Mouse (Mus musculus) megakaryocyte, adult 5-6 weeks (primary cell): Measurements from ENCODE around the gene Arfgap3. TPM values are rescaled to one million over a fixed set of nuclear protein-coding genes. Genes with fewer than 3 reads are reported as not detected.
"Not testable (repeated sequence)": the region's sequence is repeated elsewhere in the genome, so short reads cannot be mapped to it uniquely, and the experiment has no call there.

Experiments used
- ATAC-seq: 2 replicates; pipeline ENCODE4 v1.8.0; 2016; ENCODE audit warnings: mild to moderate bottlenecking, inconsistent platforms; ENCODE audit not compliant: poor library complexity, severe bottlenecking
- total RNA-seq, 2 experiments: library from RNA; stranded (forward) in 1 of 2; stranded (reverse) in 1 of 2; fragments of 153-499, 151-499 nt in 1 of 2; fragments of 221-1000, 200-1000 nt in 1 of 2; gene quantifications; 2 replicates each; pipeline versions ENCODE4 v1.2.3 to v1.2.4; 2015 to 2017

Arfgap3 gene
- total RNA-seq, 2 experiments from 2014 or later: 21.6 to 26.2 TPM

DNA sequence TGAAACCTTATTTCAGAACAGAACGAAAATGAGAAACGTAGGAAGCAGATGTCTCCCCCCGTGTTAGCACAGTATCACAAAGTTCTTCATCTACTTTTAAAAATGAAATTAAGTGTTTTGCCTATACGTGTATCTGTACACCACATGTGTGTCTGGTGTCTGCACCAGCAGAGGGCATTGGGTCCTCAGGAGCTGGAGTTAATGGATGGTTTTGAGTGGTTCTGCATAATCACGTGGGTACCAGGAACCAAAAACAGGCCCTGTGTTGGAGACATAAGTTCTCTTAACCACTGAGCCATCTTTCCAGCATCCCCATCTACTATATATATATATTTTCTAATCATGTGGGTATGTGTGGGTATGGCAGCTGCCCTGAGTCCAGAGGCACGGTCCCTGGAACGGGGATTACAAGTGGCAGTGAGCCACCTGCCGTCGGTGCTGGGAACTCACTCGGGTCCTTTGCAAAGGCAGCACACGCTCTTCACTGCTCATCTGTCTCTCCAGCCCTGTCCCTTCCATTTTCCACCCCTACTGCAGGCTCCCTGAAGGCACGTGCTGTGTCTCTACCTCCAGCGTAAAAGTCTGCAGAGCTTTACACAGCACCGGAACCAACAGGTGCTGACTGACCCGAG is 4.0 kb downstream of the Arfgap3 start:
- ATAC-seq: no peak

DNA sequence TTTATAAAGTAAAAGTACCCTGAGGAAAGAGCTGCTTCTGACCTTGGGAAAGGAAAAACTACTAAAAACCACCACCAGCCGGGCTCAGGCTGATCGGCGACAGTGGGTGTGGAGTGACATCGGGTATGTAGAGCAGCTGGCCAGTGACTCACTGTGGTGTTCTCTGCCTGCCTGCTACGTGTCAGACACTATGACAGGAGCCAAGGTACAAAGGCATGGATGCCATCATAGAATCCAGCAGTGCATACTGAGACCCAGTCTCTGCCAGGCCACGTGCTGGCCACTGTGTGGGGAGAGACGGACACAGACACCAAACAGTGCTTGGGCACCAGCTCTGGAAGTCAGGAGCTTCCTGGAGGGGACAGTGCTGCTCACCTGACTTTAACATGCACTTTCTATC is 5.1 kb downstream of the Arfgap3 start:
- no peak for ATAC-seq

DNA sequence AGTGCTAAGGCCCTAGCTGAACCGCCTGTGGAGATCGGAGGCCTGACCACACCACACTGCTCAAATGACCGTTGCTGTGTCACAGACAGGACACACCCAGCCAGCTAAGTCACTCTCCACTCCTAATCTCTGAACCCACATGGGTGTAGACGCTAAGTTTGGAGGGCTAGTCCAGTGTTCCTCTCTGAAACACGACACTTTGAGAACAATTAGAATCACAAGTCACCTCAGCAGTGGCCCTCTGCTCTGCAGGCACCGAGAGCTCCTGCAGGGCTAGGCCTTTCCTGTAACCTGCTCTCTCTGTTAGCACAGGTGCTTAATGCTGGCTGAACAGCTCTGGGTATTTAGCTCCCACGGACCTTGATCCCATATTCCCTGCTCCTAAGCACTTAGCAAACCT is 5.9 kb downstream of the Arfgap3 start:
- no peak for ATAC-seq

DNA sequence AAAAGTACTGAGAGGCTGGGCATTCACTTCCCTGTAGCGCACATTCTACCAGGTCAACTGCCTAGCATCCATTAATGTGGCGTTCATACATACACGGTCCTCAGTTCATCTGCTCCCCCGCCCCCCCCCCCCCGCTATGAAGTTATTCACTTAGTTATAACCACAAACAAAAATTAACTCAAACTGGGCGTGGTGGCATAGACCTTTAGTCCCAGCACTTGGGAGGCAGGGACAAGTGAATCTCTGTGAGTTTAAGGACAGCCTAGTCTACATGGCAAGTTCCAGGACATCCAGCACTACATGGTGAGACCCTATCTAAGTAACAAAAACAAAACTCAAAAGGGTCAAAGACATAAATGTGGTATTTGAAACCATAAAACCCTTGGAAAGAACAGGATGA is 11.1 kb downstream of the Arfgap3 start:
- ATAC-seq: no peak

DNA sequence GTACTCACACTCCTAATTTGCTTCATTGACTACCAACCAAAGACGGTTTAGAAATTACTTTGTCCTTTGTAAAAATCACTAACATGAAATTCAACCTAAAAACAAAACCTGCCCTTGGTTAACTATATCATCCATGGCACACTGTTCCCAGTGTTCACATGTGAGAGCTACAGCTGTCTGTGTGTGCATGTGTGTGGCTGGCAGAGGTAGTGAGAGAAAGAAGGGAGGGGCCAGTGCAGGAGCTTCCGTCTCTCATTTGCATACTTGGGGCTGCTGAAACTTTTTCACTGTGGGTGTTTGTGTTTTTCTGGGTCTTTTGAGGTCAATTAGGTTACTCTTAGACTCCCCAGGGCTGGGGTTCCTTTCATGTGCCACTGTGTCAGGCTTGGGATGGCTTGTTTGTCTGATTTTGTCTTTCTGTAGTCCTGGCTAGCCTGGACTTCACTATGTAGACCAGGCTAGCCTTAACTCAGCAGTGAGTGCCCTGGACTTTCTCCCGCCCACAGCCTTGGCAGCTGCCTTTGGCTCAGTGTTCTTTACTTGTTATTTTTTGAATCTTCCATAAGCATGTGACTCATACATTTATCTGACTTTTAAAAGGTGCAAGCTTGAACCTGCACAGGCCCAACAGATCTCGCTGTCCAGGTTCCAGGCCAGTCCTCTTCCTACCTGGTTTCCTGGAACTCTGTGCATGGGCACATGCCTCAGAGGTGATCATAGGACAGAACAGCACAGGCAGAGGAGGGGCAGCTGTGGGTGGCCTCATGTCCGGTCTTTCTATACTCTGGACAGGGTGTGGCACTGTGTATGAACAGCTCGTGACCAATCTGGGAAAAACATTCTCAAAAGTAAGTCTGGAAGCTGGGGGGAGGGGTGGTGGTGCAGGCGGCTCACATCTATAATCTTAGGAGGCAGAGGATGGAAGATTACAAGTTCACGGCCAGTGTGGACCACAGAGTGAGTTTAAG is 11.9 kb downstream of the Arfgap3 start:
- ATAC-seq: no peak

DNA sequence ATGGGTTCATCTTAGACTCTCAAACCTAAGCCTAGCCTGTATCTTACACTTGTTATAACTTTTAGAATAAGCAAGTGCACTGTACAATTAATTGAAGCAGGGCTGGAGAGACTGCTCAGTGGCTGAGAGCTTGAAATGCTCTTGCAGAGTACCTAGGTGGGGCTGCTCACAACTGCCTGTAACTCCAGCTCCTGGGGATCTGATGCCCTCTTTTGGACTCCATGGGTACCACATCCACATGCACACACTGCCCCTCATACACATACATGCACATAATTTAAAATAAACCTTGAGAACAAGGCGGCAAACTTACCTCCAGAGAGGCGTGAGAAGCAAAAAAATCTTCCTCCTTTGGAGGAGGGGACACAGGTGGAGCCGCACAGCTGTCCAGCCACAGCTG is 17.7 kb downstream of the Arfgap3 start:
- ATAC-seq: no peak

DNA sequence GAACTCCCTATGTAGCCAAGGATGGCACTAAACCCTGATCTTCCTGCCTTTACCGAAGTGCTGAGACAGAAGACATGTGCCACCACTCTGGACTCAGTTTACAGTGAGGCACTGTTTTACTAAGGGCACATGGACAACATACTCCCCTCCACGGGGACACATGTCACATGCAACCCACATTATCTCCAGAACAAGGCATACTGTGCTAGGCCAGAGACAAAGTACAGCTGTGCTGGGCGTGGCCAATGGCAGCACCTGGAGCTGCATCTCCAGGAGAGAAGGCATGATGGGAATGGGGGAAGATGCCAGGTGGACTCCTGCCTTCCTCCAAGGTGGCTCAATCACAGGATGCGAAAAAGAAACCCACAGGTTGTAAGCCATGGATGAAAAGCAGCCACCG is 21.1 kb downstream of the Arfgap3 start:
- ATAC-seq: no peak

DNA sequence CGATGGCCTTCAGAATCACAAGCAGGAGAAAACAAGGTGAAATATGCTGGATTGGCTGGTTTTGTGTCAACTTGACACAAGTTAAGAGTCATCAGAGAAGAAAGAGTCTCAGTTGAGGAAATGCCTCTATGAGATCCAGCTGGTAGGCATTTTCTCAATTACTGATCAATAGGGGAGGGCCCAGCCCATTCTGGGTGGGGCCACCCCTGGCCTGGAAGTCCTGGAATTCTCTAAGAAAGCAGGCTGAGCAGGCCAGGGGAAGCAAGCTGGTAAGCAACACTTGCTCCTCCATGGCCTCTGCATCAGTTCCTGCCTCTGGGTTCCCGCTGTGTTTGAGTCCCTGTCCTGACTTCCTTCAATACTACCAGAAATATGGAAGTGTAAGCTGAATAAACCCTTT is 27.0 kb downstream of the Arfgap3 start:
- ATAC-seq: no peak

DNA sequence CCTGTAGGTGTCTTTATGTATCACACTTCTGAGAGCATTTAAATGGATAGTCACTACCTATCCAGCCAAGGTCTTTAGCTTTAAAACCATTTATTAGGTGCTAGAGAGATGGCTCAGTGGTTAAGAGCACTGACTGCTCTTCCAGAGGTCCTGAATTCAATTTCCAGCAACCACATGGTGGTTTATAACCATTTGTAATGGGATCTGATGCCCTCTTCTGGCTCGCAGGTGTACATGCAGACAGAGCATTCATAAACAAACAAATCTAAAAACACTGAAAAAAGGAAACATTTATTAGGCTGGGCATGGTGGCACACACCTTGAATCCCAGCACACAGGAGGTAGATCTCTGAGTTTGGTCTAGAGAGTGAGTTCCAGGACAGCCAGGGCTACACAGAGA is 35.1 kb downstream of the Arfgap3 start:
- no peak for ATAC-seq

DNA sequence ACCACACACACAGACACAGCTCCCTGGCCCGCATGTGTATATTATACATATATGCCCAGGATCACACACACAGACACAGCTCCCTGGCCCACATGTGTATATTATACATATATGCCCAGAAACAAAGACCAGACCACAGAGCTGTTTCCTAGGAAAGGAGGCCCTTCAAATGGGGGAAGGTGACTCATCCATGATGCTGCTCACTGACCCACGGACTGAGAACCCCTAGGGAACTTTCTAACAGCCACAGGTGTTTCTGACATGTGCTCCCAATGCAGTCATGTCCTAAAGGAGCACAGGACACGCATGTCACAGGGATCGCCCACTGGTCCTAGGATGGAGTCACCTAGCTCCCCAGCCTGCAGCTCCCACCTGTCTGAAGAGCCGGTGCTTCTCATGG is 40.2 kb downstream of the Arfgap3 start:
- no peak for ATAC-seq

DNA sequence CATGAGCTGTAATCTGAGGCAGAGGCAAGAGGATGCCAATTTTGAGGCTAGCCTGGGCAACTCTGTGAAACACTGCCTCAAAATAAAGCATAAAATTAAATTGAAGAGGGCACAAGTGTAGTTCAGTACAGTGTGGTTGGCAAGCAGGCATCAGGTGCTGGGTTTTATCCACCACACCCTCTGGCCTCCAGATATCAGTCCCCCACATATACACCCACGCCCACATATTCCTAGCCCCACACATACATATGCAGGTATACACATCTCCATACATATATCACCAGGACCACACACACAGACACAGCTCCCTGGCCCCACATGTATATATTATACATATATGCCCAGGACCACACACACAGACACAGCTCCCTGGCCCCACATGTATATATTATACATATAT is 41.3 kb downstream of the Arfgap3 start:
- not testable (repeated sequence) for ATAC-seq

DNA sequence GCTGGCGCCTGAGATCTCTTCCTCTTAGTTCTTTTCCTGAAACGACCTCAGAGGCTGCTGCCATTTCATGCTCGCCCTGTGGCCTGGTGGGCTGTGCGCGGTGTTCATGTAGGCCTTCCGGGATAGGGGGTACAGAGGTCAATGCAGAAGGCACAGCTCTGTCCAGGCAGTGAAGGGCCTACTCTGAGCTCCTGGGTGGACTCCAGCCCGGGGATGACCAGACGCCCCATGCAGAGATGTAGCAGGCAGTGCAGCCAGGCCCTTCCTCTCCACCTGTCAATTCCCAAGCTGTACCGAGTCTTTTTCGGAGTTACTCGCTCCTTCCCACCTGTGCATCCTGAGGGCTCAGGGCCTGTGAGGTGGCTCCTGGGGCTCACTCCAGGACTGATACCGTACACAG is 43.9 kb downstream of the Arfgap3 start:
- no peak for ATAC-seq

DNA sequence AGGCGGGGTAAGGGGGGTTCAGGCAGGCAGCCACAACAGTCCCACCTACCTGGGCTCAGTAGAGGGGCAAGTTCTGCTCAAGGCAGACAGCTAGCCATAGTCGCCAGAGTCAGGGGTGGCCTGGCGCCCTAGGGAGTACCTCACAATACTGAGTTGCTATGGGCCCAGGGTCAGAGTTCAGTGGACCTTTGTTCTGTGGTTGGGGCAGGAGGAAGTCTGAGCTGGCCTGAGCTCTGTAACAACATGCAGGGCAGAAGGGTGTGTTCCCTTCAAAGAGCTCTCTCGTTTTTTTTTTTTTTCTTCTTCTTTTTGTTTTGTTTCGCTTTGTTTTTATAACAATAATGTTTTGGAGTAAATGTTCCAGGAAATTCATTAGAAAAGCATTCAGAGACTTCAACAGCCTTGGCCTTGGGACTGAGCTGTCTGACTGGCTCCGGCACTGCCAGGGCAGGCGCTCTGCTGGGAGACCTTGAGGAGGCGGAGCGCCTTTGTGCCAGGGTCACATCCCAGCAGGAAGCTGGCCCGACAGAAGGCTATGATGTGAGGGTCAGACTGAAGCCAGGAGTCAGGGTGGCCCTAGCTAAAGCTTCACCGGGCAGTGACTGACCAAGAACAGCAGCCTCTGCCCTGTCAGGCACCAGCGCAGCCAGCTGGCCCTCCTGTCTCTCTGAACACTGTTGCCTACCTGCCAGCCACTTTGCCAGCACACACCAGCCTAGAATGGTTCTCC is 44.7 kb downstream of the Arfgap3 start:
- no peak for ATAC-seq

DNA sequence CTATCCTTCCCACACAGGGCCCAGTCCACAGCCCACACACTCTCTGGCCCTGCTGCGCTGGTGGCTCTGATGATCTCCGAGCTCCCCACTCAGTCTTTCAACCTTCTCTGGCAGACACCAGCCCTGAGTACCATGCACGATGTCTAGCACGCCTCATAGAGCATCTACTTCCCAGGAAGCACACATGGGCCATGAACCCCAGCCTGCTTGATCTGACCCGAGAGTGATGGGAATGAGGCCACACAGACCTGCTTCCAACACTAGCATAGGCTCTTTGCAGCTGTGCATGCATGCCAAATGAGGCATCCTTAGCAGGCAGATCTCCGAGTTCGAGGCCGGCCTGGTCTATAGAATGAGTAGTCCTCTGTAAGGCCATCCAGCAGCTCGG is 45.2 kb downstream of the Arfgap3 start:
- no peak for ATAC-seq

DNA sequence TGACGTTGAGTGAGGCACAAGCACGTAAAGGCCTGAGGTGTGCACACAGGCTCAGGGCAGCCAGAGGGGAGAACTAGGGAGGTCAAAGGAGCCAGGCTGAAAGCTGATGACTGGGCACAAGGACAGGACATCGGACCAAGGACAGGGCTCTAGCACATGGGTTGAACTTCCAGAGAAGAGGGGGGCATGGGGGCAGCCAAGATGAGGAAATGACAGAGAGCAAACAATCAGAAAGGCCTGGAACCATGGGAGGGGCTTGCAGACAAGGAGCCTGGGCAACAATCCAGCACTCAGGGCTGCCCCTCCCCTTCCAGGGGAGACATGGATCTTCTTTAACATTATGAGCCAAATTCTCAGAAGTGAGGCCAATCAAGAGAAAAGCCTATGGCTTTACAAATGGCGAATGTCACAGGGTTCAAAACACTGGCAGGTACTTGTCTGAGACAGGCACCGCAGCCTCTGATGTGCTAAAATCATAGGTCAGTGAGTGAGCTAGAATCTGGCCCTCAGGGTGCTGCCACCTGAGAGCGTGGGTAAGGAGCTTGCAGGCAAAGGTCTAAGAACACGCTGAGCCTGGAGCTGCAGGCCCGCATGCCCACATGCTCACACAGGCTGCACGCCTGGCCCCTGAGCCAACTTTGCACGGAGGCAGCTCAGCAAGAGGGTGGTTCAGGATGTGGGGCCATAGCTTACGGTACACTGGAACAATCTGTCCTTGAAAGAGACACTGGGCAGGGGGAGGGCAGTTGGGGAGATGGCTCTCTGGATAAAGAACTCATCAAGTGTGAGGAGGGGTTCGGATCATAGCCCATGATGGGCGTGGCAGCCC is 46.2 kb downstream of the Arfgap3 start:
- ATAC-seq: no peak

DNA sequence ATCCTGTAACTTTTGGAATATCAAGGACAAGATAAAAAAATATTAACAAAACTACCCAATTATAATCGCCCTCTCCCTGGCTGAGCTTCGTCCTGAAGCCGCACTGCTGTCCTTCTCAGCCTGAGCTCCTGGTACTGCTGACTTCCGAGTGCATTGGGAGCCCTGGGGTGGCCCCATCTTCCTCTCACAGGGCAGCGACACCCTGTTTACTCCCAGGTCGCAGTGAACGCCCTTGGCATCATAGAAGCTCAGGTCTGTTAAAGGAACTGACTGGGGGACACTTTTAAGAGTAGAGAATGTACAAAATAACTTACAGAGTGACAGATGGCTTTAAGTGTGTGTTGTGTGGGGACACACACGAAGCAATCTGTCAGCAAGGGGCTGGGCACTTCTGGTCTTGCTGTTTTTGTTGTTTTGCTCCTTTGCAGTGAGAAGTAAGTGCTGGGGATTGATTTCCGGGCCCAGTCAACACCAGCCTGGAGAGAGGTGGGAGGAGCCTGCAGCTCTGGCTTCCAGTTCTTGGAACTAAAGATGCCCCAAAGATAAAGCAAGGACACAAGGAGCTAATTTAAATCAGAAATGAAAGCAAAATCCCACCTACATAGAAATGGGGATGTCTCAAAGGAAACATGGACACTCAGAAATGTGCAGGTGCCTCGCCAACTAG is 50.0 kb downstream of the Arfgap3 start:
- ATAC-seq: no peak

DNA sequence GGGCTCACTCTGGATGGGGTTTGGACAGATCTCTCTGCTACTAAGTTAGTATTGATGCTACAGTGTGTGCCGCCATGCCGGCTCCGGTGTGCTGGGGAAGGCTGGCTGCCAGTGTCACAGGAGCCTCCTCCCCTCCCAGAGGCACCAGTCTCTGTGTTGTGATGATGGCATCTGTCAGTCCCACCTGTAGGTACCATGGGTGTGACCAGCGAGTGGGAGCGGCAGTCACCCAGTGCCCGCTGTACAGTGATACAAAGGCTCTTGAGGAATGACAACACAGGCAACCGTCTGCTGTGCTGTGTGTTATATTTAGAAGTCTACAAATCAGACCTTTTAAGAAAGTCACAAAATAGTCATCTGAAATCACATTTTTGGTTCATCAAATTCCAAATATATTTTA is 50.6 kb downstream of the Arfgap3 start:
- ATAC-seq: no peak

DNA sequence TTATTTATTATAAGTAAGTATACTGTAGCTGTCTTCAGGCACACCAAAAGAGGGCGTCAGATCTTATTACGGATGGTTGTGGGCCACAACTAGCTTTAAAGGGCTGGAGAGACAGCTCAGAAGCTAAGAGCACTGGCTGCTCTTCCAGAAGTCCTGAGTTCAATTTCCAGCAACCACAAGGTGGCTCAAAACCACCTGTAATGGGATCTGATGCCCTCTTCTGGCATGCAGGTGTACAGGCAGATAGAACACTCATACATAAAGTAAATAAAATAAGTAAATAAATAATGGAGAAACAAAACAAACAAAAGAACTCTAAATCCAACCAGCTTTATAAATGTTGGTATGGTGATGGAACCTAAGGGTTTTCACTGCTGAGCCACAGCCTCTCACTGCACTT is 51.2 kb downstream of the Arfgap3 start:
- ATAC-seq: no peak

DNA sequence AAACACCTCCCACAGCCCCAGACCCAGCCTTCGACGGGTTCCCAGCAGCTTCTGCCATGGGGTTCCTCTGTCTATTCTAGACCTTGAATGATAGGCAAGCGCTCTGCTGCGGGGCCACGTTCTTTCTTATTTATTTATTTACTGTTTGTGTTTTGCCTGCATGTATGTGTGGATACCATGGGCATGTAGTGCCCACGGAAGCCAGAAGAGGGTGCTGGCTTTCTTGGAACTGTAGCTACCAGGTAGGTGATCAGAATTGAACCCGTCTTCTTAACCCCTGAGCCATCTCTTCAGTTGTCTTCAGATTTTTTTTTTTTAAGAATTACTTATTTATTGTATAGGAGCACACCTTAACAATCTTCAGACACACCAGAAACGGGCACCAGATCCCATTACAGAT is 51.7 kb downstream of the Arfgap3 start:
- ATAC-seq: no peak

DNA sequence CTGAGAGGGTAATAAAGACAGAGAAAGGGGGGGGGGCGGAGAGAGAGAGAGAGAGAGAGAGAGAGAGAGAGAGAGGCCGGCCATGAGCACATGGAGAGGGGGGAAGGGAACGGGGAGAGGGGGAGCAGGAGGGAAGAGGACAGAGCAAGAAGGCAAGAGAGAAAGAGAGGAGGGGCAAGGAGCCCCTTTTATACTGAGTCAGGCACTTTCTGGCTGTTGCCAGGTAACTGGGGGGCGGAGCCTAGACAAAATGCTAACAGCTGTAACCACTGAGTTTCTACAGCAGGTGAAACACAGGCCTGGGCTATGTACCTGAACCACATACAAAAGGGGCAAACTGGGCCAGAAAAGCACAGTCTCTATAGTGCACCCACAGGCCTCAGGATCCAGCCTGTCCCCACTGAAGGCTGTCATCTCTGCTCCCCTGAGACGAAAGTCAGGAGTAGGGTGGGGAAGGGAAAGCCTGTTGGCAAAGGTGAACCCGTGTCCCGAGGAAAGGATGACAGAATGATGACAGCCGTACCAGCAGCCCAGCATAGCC is 53.2 kb downstream of the Arfgap3 start:
- no peak for ATAC-seq
